Mouse (Mus musculus): Measurements from ENCODE around the gene Mogs.

DNA sequence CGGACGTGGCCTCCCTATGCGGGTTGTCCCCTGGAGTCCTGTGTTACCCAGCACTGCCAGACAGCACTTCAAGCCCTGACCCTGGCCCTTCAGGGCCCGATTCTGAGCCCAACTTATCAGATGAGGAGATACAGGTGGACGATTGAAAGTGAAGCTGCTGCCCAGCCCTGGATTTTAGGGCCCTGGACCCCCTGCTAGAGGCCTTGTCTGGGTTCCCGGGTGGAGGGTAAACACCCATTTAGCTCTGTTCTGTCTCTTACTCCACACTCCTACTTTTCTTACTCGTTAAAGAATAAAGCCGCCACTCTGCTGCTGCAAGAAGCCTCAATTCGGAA, 27.4 kb upstream of the Mogs start:
- TF ChIP-seq POLR2A (IDR thresholded peaks at IDR 0.05; ENCODE audit: low read depth, low read length) = no peak
- TF ChIP-seq CTCF (IDR thresholded peaks at IDR 0.05; ENCODE audit: borderline replicate concordance, insufficient read depth, low read length) = no peak
